Mouse (Mus musculus) limb, embryonic 11.5 days (tissue): ENCODE measurements around the gene Spout1. TPM values are rescaled to one million over a fixed set of nuclear protein-coding genes. Genes with fewer than 3 reads are reported as not detected.
"Not testable (repeated sequence)": the region's sequence is repeated elsewhere in the genome, so short reads cannot be mapped to it uniquely, and the experiment has no call there.

ENCODE experiments used
- ATAC-seq: fragments of 200-750 bp; cut with Nextera tagmentation; 2 replicates; pipeline ENCODE4 v1.8.0; 2017; ENCODE audit warnings: low read depth; ENCODE audit not compliant: insufficient number of reproducible peaks, low FRiP score, low TSS enrichment
- DNase-seq: peaks from one replicate; pipeline ENCODE4 v3.0.0-alpha.2; 2015; ENCODE audit warnings: low spot score
- H3K27ac ChIP-seq: fragments of 300-500 bp; sonication (generic); replicated peaks from 2 replicates; pipeline ENCODE4 v1.5.1; 2014; ENCODE audit warnings: low read depth, mild to moderate bottlenecking, low read length
- H3K27me3 ChIP-seq: fragments of 300-500 bp; sonication (generic); 2 replicates; pipeline ENCODE4 v1.6.1; 2014; ENCODE audit warnings: mild to moderate bottlenecking, low read length, mixed read lengths; ENCODE audit not compliant: control insufficient read depth, insufficient read depth
- H3K36me3 ChIP-seq: fragments of 300-500 bp; sonication (generic); 2 replicates; pipeline ENCODE4 v1.6.1; 2014; ENCODE audit warnings: mild to moderate bottlenecking, low read length, moderate library complexity, mixed read lengths; ENCODE audit not compliant: control insufficient read depth, insufficient read depth
- H3K4me1 ChIP-seq: fragments of 300-500 bp; sonication (generic); 2 replicates; pipeline ENCODE4 v1.6.1; 2014; ENCODE audit warnings: low read length, mixed read lengths; ENCODE audit not compliant: control insufficient read depth, insufficient read depth
- H3K4me2 ChIP-seq: fragments of 300-500 bp; sonication (generic); 2 replicates; pipeline ENCODE4 v1.6.1; 2014; ENCODE audit warnings: low read depth, mild to moderate bottlenecking, moderate library complexity; ENCODE audit not compliant: severe bottlenecking
- H3K4me3 ChIP-seq: fragments of 300-500 bp; sonication (generic); 2 replicates; pipeline ENCODE4 v1.5.1; 2014; ENCODE audit warnings: low read depth, low read length
- H3K9ac ChIP-seq: fragments of 300-500 bp; sonication (generic); 2 replicates; pipeline ENCODE4 v1.6.1; 2014; ENCODE audit warnings: mild to moderate bottlenecking, low read length
- H3K9me3 ChIP-seq: fragments of 300-500 bp; sonication (generic); 2 replicates; pipeline ENCODE4 v1.6.1; 2016; ENCODE audit warnings: low read length; ENCODE audit not compliant: control insufficient read depth
- WGBS: fragments of 180-500 bp; shearing (Covaris S2); extraction: QIAGEN DNeasy Blood & Tissue Kit; methylation state at CpG from one replicate; pipeline ENCODE4 v1.1.7; 2014; 5-methylcytosine and 5-hydroxymethylcytosine counted together
- polyA plus RNA-seq: library from polyadenylated mRNA; unstranded; fragments of >200 nt; fragmentation: Nextera tagmentation; extraction: Ambion mirVana; gene quantifications from 2 replicates; pipeline ENCODE4 v1.2.1, GENCODE M21; 2014

Gene Spout1
- polyA plus RNA-seq, 1 experiment from 2014 or later: 91.6 TPM

- Histone ChIP-seq H3K36me3 (peaks cover 17% of the 10 kb centered on the region), H3K27ac (no peak overlapping the region), H3K27me3 (no peaks in the 10 kb centered on the region), H3K4me3 (no peak overlapping the region), H3K9ac (no peak overlapping the region), H3K9me3 (no peaks in the 10 kb centered on the region), H3K4me1 (no peaks in the 10 kb centered on the region), H3K4me2 (no peak overlapping the region)
- ATAC-seq (no peak), DNase-seq (no peak)
- WGBS: 90% methylated on average over 11 of the region's 11 CpGs
Measured at GRCm38 (mm10) chr2:30151840-30152239, 26.4 kb downstream of the Spout1 start.

DNA sequence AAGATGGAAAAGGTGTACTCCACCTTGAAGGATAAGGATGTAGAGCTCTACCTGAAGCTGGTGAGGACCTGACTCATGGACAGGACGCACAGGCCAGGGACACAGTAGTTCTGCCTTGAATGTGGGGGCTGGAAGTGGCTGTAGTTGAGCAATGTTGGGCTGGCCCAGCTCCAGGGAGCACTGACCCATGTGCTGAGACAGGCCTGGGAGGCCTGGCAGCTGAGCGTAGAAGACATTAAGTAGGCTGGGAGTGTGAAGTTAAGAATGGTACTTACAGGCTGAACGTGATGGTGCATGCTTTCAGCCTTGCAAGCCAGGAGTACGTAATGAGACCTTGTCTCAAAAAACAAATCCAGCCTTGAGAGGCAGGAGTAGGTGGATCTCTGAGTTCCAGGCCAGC is 30.8 kb downstream of the Spout1 start:
- no peak overlapping the region for H3K27ac ChIP-seq
- no peak overlapping the region for H3K9ac ChIP-seq
- WGBS: 95% methylated on average over 4 of the region's 4 CpGs
- H3K27me3 ChIP-seq: no peaks in the 10 kb centered on the region
- ATAC-seq (no peak), DNase-seq (no peak)
- H3K4me1 ChIP-seq: no peaks in the 10 kb centered on the region
- H3K4me3 ChIP-seq: no peak overlapping the region
- H3K36me3 ChIP-seq: peaks cover 32% of the 10 kb centered on the region
- no peak overlapping the region for H3K4me2 ChIP-seq
- H3K9me3 ChIP-seq: no peaks in the 10 kb centered on the region

GRCm38 (mm10) chr2:30144436-30144835 is 33.8 kb downstream of the Spout1 start:
- no peaks in the 10 kb centered on the region for H3K4me1 ChIP-seq
- no peaks in the 10 kb centered on the region for H3K9me3 ChIP-seq
- no peak overlapping the region for H3K27ac ChIP-seq
- DNase-seq (no peak), ATAC-seq (no peak)
- peaks cover 27% of the 10 kb centered on the region for H3K36me3 ChIP-seq
- no peaks in the 10 kb centered on the region for H3K27me3 ChIP-seq
- no peak overlapping the region for H3K4me2 ChIP-seq
- H3K9ac ChIP-seq: no peak overlapping the region
- no peak overlapping the region for H3K4me3 ChIP-seq
- 94% methylated on average over 4 of the region's 4 CpGs for WGBS

GRCm38 (mm10) chr2:30140021-30140420 is 38.2 kb downstream of the Spout1 start:
- ATAC-seq, H3K4me1 ChIP-seq, H3K9ac ChIP-seq, DNase-seq, H3K27ac ChIP-seq, H3K4me3 ChIP-seq, H3K27me3 ChIP-seq, H3K4me2 ChIP-seq, H3K9me3 ChIP-seq: not testable (repeated sequence)
- H3K36me3 ChIP-seq: peaks cover 25% of the 10 kb centered on the region
- WGBS: 91% methylated on average over 4 of the region's 4 CpGs

GRCm38 (mm10) chr2:30136458-30136857 is 41.8 kb downstream of the Spout1 start:
- DNase-seq: no peak
- H3K4me1 ChIP-seq: peaks cover 10% of the 10 kb centered on the region
- peaks cover 9% of the 10 kb centered on the region for H3K36me3 ChIP-seq
- H3K27me3 ChIP-seq: no peaks in the 10 kb centered on the region
- WGBS: 91% methylated on average over 10 of the region's 10 CpGs
- no peak overlapping the region for H3K27ac ChIP-seq
- no peak overlapping the region for H3K4me2 ChIP-seq
- H3K9ac ChIP-seq: no peak overlapping the region
- no peak for ATAC-seq
- H3K4me3 ChIP-seq: no peak overlapping the region
- H3K9me3 ChIP-seq: no peaks in the 10 kb centered on the region

GRCm38 (mm10) chr2:30134928-30135620 is 43.2 kb downstream of the Spout1 start:
- H3K4me2 ChIP-seq: peak overlapping the region; percentile 92; the same call in 1 of the 2 replicates
- peak overlapping the region; percentile 80 for H3K4me3 ChIP-seq
- peaks cover 10% of the 10 kb centered on the region for H3K4me1 ChIP-seq
- no peaks in the 10 kb centered on the region for H3K27me3 ChIP-seq
- WGBS: 83% methylated on average over 10 of the region's 10 CpGs
- no peak overlapping the region; the same call in 1 of the 2 replicates for H3K9ac ChIP-seq
- DNase-seq (no peak), ATAC-seq (no peak)
- H3K36me3 ChIP-seq: peaks cover 5% of the 10 kb centered on the region; the same call in 1 of the 2 replicates
- no peaks in the 10 kb centered on the region for H3K9me3 ChIP-seq
- H3K27ac ChIP-seq: no peak overlapping the region

GRCm38 (mm10) chr2:30134378-30134711 is 43.9 kb downstream of the Spout1 start:
- no peak for DNase-seq
- Histone ChIP-seq H3K9me3 (no peaks in the 10 kb centered on the region), H3K27ac (no peak overlapping the region), H3K4me2 (peak overlapping the region; percentile 92), H3K27me3 (no peaks in the 10 kb centered on the region), H3K4me3 (peak overlapping the region; percentile 80), H3K4me1 (peaks cover 10% of the 10 kb centered on the region), H3K36me3 (peaks cover 5% of the 10 kb centered on the region; the same call in 1 of the 2 replicates), H3K9ac (peak overlapping the region; percentile 82)
- 38% methylated on average over 6 of the region's 6 CpGs for WGBS
- ATAC-seq: no peak

DNA sequence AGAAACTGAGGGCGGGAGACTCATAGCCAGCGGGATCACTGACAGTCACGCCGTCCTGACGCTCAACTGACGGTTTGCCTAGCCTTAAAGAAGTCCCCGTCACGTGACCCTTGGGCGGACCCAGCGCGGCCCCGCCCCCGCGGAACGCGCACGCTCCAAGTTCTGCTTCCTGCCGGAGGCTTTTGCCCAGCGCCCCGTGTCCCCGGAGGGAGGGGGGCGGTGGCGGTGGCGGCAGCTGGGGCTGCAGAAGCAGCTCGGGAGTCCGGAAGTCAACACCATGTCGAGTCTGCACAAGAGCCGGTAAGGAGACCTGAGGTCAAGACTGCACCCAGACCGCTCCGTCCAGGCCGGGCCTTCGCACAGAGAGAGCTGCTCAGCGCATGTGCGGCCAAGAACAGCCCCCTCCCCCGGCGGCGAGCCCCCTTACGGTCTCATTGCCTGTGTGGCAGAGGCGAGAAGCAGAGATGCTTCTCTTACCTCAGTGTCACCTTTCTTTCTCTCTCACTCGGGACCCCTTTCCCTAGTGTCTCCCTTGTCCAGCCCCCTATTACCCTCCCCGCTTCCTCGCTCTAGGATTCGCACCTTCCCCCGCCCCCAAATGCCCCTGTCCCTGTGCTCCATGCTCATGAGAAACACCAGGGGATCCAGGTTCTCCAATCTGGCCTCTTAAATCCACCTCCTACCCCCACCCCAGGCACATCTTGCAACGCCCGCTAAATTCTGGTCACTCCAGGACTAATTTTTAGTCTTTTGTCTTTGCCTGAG is 44.5 kb downstream of the Spout1 start, which contains the start of gene Tbc1d13:
Tbc1d13 (plus strand) TSS at position 134 of the 765 bp plus-strand sequence.
- H3K4me3 ChIP-seq: peak within 1 kb of the TSS; percentile 80
- ATAC-seq: peak; percentile 87
- 0% methylated on average over 45 of the region's 46 CpGs for WGBS
- H3K9me3 ChIP-seq: no peaks in the 10 kb centered on the region
- peak within 1 kb of the TSS; percentile 82 for H3K9ac ChIP-seq
- peaks cover 10% of the 10 kb centered on the region for H3K4me1 ChIP-seq
- no peaks in the 10 kb centered on the region for H3K27me3 ChIP-seq
- peak within 1 kb of the TSS; percentile 50; the same call in 1 of the 2 replicates for H3K27ac ChIP-seq
- DNase-seq: peak; percentile 94
- H3K4me2 ChIP-seq: peak within 1 kb of the TSS; percentile 92
- H3K36me3 ChIP-seq: peaks cover 5% of the 10 kb centered on the region; the same call in 1 of the 2 replicates
